Mouse (Mus musculus): ENCODE measurements around the gene Axin2.

- peak; percentile 72 for TF ChIP-seq CTCF (IDR thresholded peaks at IDR 0.05; ENCODE audit: low read depth)
- TF ChIP-seq EP300 (optimal IDR thresholded peaks at IDR 0.05): no peak
Measured at GRCm38 (mm10) chr11:108889121-108889520, 31.0 kb upstream of the Axin2 start.
